Mouse (Mus musculus) heart, adult 2 months (tissue): Measurements from ENCODE around the gene Zfp523. TPM values are rescaled to one million over a fixed set of nuclear protein-coding genes. Genes with fewer than 3 reads are reported as not detected.
A peak's percentile ranks its signal among the peaks of the same experiment; 100 is the strongest.

Source experiments
- DNase-seq, 2 experiments: peaks; one replicate each; pipeline ENCODE4 v3.0.0; 2021
- H3K27ac ChIP-seq: fragments of 200-600 bp; 2 replicates; pipeline ENCODE4 v1.8.1; 2022
- H3K27me3 ChIP-seq: fragments of 200-500 bp; 2 replicates; pipeline ENCODE4 v1.6.1; 2012; ENCODE audit warnings: mild to moderate bottlenecking, low read length, inconsistent platforms, mixed read lengths; ENCODE audit not compliant: control insufficient read depth, insufficient read depth
- H3K36me3 ChIP-seq: fragments of 200-500 bp; 2 replicates; pipeline ENCODE4 v1.6.1; 2012; ENCODE audit warnings: low read length, inconsistent platforms; ENCODE audit not compliant: control insufficient read depth, insufficient read depth
- H3K4me1 ChIP-seq: fragments of 200-500 bp; 2 replicates; pipeline ENCODE4 v1.6.1; 2011; ENCODE audit warnings: low read length; ENCODE audit not compliant: control insufficient read depth, insufficient read depth
- H3K4me3 ChIP-seq: fragments of 200-600 bp; 2 replicates; pipeline ENCODE4 v1.8.1; 2022
- H3K79me2 ChIP-seq: fragments of 200-500 bp; replicated peaks from 2 replicates; pipeline ENCODE4 v1.6.1; 2012; ENCODE audit warnings: mild to moderate bottlenecking, inconsistent platforms, low read length, moderate library complexity, mixed read lengths; ENCODE audit not compliant: control insufficient read depth, insufficient read depth
- H3K9ac ChIP-seq: fragments of 200-500 bp; 2 replicates; pipeline ENCODE4 v1.6.1; 2012; ENCODE audit warnings: low read depth, mild to moderate bottlenecking, control low read depth, inconsistent platforms, low read length, mixed read lengths
- CTCF ChIP-seq: fragments of 200-600 bp; IDR thresholded peaks from 2 replicates; pipeline ENCODE4 v1.8.1; 2022; ENCODE audit warnings: antibody characterized with exemption, mild to moderate bottlenecking, moderate library complexity
- EP300 ChIP-seq: fragments of 200-500 bp; IDR thresholded peaks from 2 replicates; pipeline ENCODE4 v1.6.1; 2011; ENCODE audit warnings: low read depth, low read length, control low read depth; ENCODE audit not compliant: insufficient read depth
- POLR2A ChIP-seq: fragments of 200-500 bp; IDR thresholded peaks from 2 replicates; pipeline ENCODE4 v1.6.1; 2011; ENCODE audit warnings: mild to moderate bottlenecking, low read depth, low read length, control low read depth; ENCODE audit not compliant: insufficient read depth
- WGBS: fragments of 180-500 bp; shearing (Covaris S2); methylation state at CpG from one replicate; pipeline ENCODE4 v1.1.7; 2018; 5-methylcytosine and 5-hydroxymethylcytosine counted together
- intact Hi-C: fragments of 180-260 bp; cut with DNase I; formaldehyde crosslinking; loops from one replicate; pipeline ENCODE4 v1.15.1; 2025
- long read RNA-seq: library from polyadenylated mRNA; stranded (forward); transcript quantifications from one replicate; pipeline ENCODE4 v2.0.0, GENCODE M21; 2021
- polyA plus RNA-seq: library from polyadenylated mRNA; depleted of rRNA; stranded (reverse); fragments of >200 nt; gene quantifications from 2 replicates; pipeline ENCODE4 v1.2.3, GENCODE M21; 2012; rRNA removed
- total RNA-seq, 2 experiments: library from RNA; stranded (reverse); gene quantifications; 2 replicates each; pipeline ENCODE4 v1.2.3; 2021

Zfp523 gene
- total RNA-seq, result 10 to 100 TPM; 12.4 to 12.5 TPM
- 22.9 and 30.8 TPM in 2 replicates for polyA plus RNA-seq
- long read RNA-seq, transcript Zfp523-202 (14 exons, 2,864 nt), result major isoform, 13 of 19 reads
- long read RNA-seq, partial matches to known transcripts, result 2 of 19 reads
- long read RNA-seq, other reads (novel, unspliced or antisense), result 4 of 19 reads

DNA sequence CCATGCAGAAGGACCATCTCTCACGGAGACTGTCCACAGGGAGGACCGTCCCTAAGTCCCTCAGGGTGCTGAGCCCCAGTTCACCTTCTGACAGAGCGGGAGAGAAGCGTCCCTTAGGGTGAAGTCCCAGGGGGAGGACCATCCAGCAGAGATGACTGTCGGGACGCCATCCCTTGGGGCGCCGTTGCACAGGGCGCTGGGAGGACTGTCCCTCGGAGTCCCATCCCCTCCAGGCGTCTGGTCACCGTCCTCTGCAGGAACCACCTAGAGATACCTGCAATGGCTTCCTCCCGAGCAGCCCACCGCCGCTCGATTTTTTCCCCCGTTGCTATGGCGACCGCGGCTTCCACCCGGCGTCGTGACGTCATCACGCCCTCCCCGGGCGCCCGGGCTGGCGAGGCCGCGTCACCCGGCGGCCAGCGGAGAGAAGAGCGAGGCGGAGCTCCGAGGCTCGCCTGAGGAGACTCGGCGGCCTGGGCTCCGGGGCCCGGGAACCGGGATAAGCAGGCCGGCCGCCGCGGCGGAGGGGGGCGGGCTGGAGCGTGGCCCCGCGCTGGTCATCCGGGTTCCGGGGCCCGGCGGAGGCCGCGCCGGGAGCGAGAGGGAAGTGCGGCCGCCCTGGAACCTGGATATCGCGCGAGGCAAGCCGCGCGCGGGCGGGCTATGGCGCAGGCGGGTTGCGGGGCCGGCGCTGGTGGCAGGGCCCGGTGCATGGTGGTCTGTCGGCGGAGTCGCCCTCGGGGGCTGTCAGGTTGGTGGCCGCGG lies at the start of gene Zfp523:
Gene Zfp523 (plus strand): TSS at position 355 of the 765 bp plus-strand sequence.
- under 1% methylated on average over 72 of the region's 82 CpGs for WGBS
- intact Hi-C loops, result loop anchor here (5.0 kb wide), 1 partner anchor 170 kb away; no protein-coding TSS in a partner anchor
- peak within 1 kb of the TSS; percentile 91 for H3K4me3 ChIP-seq
- H3K4me1 ChIP-seq, result peaks cover 13% of the 10 kb centered on the region
- peak within 1 kb of the TSS; percentile 97 for H3K9ac ChIP-seq
- peak; percentile 94 to 97 for DNase-seq
- no peaks in the 10 kb centered on the region for H3K79me2 ChIP-seq
- peak within 1 kb of the TSS; percentile 96 for H3K27ac ChIP-seq
- H3K27me3 ChIP-seq, result no peaks in the 10 kb centered on the region
- TF ChIP-seq POLR2A (peak; percentile 34; the same call in 1 of the 2 replicates), EP300 (no peak)
- no peaks in the 10 kb centered on the region for H3K36me3 ChIP-seq

- 95% methylated on average over 5 of the region's 5 CpGs for WGBS
- DNase-seq, result no peak
- H3K36me3 ChIP-seq, result no peaks in the 10 kb centered on the region
- intact Hi-C loops, result no loop called here
- H3K27me3 ChIP-seq, result no peaks in the 10 kb centered on the region
- H3K79me2 ChIP-seq, result no peaks in the 10 kb centered on the region
- H3K27ac ChIP-seq, result no peak overlapping the region
- H3K9ac ChIP-seq, result no peak overlapping the region
- no peak overlapping the region for H3K4me3 ChIP-seq
- H3K4me1 ChIP-seq, result no peaks in the 10 kb centered on the region
- TF ChIP-seq POLR2A (no peak), CTCF (no peak), EP300 (no peak)
Measured at GRCm38 (mm10) chr17:28129796-28130195, 47.1 kb upstream of the Zfp523 start.

DNA sequence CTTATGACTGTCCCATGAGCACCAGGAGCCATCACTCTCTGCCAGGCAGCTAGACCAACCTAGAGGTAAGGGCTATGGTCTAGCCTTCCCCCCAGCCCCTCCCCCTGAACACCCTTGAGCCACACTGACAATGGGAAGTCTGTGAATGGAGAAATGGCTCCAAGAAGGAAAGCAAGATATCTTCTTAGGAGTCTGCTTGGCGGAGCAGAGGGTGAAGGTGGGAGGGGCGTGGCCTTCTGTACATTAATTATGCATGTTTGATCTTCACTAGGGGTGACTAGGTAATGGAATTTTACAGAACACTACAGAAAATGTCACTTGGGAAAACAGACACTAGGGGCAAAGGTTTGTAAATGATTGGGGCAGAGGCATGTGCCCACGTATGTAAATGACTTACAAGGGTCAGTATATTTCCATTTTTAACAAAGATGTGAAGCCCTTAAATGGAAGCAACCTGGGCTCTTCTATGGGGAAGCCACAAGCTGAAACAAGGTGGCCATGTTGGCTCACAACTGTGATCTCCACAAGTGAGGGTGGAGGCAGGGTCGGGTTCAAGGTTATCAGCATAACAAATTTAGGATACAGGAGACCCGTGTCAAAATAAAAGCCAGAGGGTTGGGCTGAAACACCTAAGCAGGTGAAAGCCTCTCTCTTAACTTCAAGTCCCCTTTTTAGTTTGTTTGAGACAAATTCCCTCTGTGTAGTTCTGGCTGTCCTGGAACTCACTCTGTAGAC lies 46.4 kb upstream of the Zfp523 start:
- DNase-seq, result no peak
- TF ChIP-seq POLR2A, result no peak
- TF ChIP-seq CTCF, result no peak
- Histone ChIP-seq H3K79me2 (no peaks in the 10 kb centered on the region), H3K36me3 (no peaks in the 10 kb centered on the region), H3K4me3 (no peak overlapping the region), H3K27me3 (no peaks in the 10 kb centered on the region), H3K4me1 (no peaks in the 10 kb centered on the region), H3K27ac (no peak overlapping the region), H3K9ac (no peak overlapping the region)
- intact Hi-C loops, result no loop called here
- WGBS, result 58% methylated on average over 5 of the region's 5 CpGs

DNA sequence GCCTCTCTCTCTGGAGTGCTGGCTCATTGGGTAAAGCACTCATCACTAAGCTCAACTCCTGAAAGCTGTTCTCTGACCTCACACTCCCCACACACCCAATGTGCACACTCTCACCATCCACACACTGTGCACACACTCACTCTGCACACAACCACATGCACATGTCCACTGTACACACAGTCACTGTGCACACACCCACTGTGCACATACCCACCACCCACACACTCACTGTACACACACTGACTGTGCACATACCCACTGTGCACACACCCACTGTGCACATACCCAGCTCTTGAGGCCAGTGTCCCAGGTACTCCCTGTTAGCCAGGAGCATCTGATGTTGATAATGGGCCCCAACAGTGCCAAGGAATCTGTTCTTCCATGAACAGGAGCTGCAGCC lies 45.8 kb upstream of the Zfp523 start:
- Histone ChIP-seq H3K4me1 (no peaks in the 10 kb centered on the region), H3K9ac (no peak overlapping the region), H3K4me3 (no peak overlapping the region), H3K27me3 (no peaks in the 10 kb centered on the region), H3K79me2 (no peaks in the 10 kb centered on the region), H3K36me3 (no peaks in the 10 kb centered on the region), H3K27ac (no peak overlapping the region)
- intact Hi-C loops, result no loop called here
- TF ChIP-seq EP300 (no peak), CTCF (no peak), POLR2A (no peak)
- no peak for DNase-seq

DNA sequence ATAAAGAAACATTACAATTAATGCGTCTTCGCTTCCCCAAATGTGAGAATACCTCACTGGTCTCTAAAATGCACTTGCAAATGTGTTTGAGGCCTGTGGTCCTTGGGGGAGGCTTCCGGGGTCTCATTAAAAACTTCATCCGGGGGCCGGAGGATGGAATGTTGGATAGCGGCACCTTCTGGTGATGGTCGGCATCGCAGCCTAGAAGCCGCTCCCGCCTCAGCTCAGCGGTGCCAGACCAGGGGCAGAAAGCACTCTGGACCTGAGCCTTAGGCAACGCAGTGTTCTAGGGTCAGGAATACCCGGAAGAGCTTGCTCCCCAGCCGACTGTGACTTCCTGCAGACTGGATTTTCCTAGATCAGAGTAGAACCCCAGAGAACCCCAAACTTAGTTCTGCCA lies 43.7 kb upstream of the Zfp523 start:
- Histone ChIP-seq H3K79me2 (no peaks in the 10 kb centered on the region), H3K4me1 (no peaks in the 10 kb centered on the region), H3K36me3 (no peaks in the 10 kb centered on the region), H3K4me3 (no peak overlapping the region), H3K27ac (no peak overlapping the region), H3K9ac (no peak overlapping the region), H3K27me3 (no peaks in the 10 kb centered on the region)
- 5% methylated on average over 14 of the region's 14 CpGs for WGBS
- intact Hi-C loops, result loop anchor here (1.0 kb wide), 1 partner anchor 48 kb away; no protein-coding TSS in a partner anchor
- DNase-seq, result peak; percentile 39 to 75
- TF ChIP-seq EP300 (no peak), POLR2A (no peak), CTCF (no peak; the same call in none of the 2 replicates)

DNA sequence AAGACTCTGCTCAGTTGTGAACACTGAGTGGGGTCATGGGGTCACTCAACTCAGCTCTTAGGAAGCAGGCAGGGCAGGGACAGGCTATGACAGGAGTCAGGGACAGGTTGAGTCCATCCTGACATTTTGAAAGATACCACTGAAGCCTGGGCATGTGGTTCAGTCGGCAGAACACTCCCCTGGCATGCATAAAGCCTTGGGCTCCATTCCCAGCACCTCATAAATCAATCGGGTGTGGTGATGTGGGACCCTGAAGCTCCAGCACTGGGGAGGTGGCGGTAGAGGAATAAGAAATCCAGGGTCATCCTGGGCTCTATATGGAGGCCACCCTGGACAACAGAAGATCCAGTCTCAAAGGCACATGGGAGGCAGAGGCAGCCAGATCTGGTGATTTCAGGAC lies 41.4 kb upstream of the Zfp523 start:
- no peaks in the 10 kb centered on the region for H3K36me3 ChIP-seq
- H3K4me1 ChIP-seq, result no peaks in the 10 kb centered on the region
- intact Hi-C loops, result no loop called here
- no peak for DNase-seq
- H3K79me2 ChIP-seq, result no peaks in the 10 kb centered on the region
- no peak overlapping the region for H3K9ac ChIP-seq
- no peak overlapping the region for H3K4me3 ChIP-seq
- WGBS, result 73% methylated on average over 3 of the region's 3 CpGs
- TF ChIP-seq EP300 (no peak), POLR2A (no peak), CTCF (no peak)
- H3K27me3 ChIP-seq, result no peaks in the 10 kb centered on the region
- H3K27ac ChIP-seq, result no peak overlapping the region
